Mouse (Mus musculus) G1E (cell line): Measurements from ENCODE around the gene Sh3rf3.

Experiments
- CTCF ChIP-seq: IDR thresholded peaks from 2 replicates; pipeline ENCODE4 v1.5.1; 2012; ENCODE audit warnings: low read depth, low read length, inconsistent platforms, mixed read lengths
- GATA1 ChIP-seq: IDR thresholded peaks from 2 replicates; pipeline ENCODE4 v1.6.1; 2012; ENCODE audit warnings: borderline replicate concordance, low read length, inconsistent platforms, mixed read lengths
- GATA2 ChIP-seq: IDR thresholded peaks from 2 replicates; pipeline ENCODE4 v1.6.1; 2012; ENCODE audit warnings: low read depth, low read length, inconsistent platforms, borderline replicate concordance
- POLR2AphosphoS5 ChIP-seq: IDR thresholded peaks from 2 replicates; pipeline ENCODE4 v1.6.1; 2012; ENCODE audit warnings: low read depth, low read length, inconsistent platforms; ENCODE audit not compliant: insufficient replicate concordance
- TAL1 ChIP-seq: conservative IDR thresholded peaks from 2 replicates; pipeline ENCODE4 v1.6.1; 2012; ENCODE audit warnings: low read depth, low read length, inconsistent platforms, mixed read lengths

DNA sequence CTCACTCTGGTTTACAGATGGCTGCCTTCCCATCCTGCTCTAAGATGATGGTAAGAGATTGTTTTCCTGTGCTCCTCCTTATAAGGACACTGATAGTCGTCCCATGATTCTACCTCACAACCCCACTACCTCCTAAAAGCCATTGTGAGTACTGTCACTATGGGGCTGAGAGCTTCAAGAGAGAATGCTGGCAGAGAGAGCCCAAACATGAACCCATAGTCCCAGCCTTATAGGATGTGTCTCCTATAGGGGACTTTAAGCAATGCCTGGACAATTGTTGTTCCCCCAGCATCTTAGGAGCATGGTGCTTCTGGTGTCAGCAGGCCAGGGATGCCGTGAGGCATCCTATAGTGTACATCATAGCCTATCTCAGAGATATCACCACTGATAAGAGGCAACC, 54.4 kb downstream of the Sh3rf3 start:
- TF ChIP-seq CTCF (no peak), TAL1 (no peak), POLR2AphosphoS5 (no peak), GATA1 (no peak), GATA2 (no peak)
